Mouse (Mus musculus): ENCODE measurements around the gene Rap1b.

DNA sequence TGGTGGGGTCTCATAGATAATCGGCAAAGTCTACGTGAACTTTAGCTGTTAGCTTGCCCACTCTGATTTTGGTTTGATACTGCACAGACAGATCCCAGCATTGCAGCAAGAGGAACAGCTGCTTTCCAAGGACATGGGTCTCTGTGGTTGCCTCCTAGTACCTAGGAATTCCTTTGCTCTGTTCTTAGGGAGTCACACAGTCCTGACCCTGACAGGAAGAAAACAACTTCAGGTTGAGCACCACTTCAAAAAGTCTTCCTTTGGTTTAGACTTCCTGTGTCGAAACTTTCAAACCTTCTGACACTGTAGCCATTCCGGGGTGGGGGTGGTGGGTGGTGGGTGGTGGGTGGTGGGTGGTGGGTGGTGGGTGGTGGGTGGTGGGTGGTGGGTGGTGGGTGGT, 18.4 kb upstream of the Rap1b start:
- TF ChIP-seq ZNF384 (IDR thresholded peaks at IDR 0.05; ENCODE audit: low read depth, low read length) (no peak), CHD2 (IDR thresholded peaks at IDR 0.05; ENCODE audit: low read depth, low read length) (no peak), MAFK (IDR thresholded peaks at IDR 0.05; ENCODE audit: insufficient read depth, low read depth, low read length) (no peak)
